Mouse (Mus musculus) neural tube, embryonic 13.5 days (tissue): ENCODE results near the gene Rab44. TPM values are rescaled to one million over a fixed set of nuclear protein-coding genes. Genes with fewer than 3 reads are reported as not detected.

ENCODE experiments used
- ATAC-seq: fragments of 200-750 bp; cut with Nextera tagmentation; 2 replicates; pipeline ENCODE4 v1.8.0; 2017; ENCODE audit warnings: low read depth, mild to moderate bottlenecking, moderate TSS enrichment, moderate library complexity
- H3K27ac ChIP-seq: fragments of 300-500 bp; sonication (generic); replicated peaks from 2 replicates; pipeline ENCODE4 v1.5.1; 2015; ENCODE audit warnings: moderate library complexity, mild to moderate bottlenecking, inconsistent platforms
- H3K27me3 ChIP-seq: fragments of 300-500 bp; sonication (generic); 2 replicates; pipeline ENCODE4 v1.6.1; 2015; ENCODE audit warnings: mild to moderate bottlenecking, inconsistent platforms
- H3K36me3 ChIP-seq: fragments of 300-500 bp; sonication (generic); 2 replicates; pipeline ENCODE4 v1.6.1; 2015; ENCODE audit warnings: mild to moderate bottlenecking, inconsistent platforms
- H3K4me1 ChIP-seq: fragments of 300-500 bp; sonication (generic); replicated peaks from 2 replicates; pipeline ENCODE4 v1.6.1; 2015; ENCODE audit warnings: inconsistent platforms
- H3K4me2 ChIP-seq: fragments of 300-500 bp; sonication (generic); 2 replicates; pipeline ENCODE4 v1.6.1; 2015; ENCODE audit warnings: inconsistent platforms, mild to moderate bottlenecking, moderate library complexity
- H3K4me3 ChIP-seq: fragments of 300-500 bp; sonication (generic); 2 replicates; pipeline ENCODE4 v1.5.1; 2015; ENCODE audit warnings: mild to moderate bottlenecking, inconsistent platforms
- H3K9ac ChIP-seq: fragments of 300-500 bp; sonication (generic); 2 replicates; pipeline ENCODE4 v1.6.1; 2015; ENCODE audit warnings: moderate library complexity, mild to moderate bottlenecking, inconsistent platforms
- H3K9me3 ChIP-seq: fragments of 300-500 bp; sonication (generic); 2 replicates; pipeline ENCODE4 v1.6.1; 2016; ENCODE audit warnings: inconsistent platforms
- WGBS: fragments of 180-500 bp; shearing (Covaris S2); methylation state at CpG from one replicate; pipeline ENCODE4 v1.1.7; 2015; 5-methylcytosine and 5-hydroxymethylcytosine counted together
- polyA plus RNA-seq: library from polyadenylated mRNA; unstranded; fragments of >200 nt; fragmentation: Nextera tagmentation; extraction: Ambion mirVana; gene quantifications from 2 replicates; pipeline ENCODE4 v1.2.1, GENCODE M21; 2015

The Rab44 gene
- polyA plus RNA-seq, 1 experiment from 2014 or later = 0.11 TPM

GRCm38 (mm10) chr17:29145101-29145500 lies 31.2 kb downstream of the Rab44 start:
- Histone ChIP-seq H3K9ac (no peak overlapping the region), H3K36me3 (no peaks in the 10 kb centered on the region), H3K4me1 (no peaks in the 10 kb centered on the region), H3K9me3 (no peaks in the 10 kb centered on the region), H3K27ac (no peak overlapping the region), H3K27me3 (no peaks in the 10 kb centered on the region), H3K4me3 (no peak overlapping the region), H3K4me2 (no peak overlapping the region)
- 91% methylated on average over 12 of the region's 12 CpGs for WGBS
- ATAC-seq = no peak

DNA sequence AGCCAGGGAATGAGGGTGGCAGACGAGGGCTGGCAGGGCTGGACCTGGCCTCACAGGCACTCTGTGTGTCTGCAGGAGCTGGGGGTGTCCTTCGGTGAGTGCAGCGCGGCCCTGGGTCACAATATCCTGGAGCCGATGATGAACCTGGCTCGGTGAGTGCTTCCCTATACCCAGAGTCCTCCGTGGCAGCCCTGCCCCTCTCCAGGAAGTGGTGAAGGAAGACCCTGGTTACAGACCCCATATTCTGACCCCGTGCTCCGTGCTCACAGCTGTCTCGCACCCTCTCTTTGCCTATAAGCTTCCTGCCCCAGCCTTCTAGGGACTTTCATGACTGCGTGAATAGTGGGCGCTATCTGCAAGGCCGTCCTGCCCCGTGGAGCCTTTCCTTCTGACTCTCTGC lies 33.3 kb downstream of the Rab44 start:
- Histone ChIP-seq H3K9ac (no peak overlapping the region), H3K4me2 (no peak overlapping the region), H3K27ac (no peak overlapping the region), H3K27me3 (no peaks in the 10 kb centered on the region), H3K4me1 (no peaks in the 10 kb centered on the region), H3K36me3 (no peaks in the 10 kb centered on the region), H3K4me3 (no peak overlapping the region), H3K9me3 (no peaks in the 10 kb centered on the region)
- no peak for ATAC-seq
- WGBS = 80% methylated on average over 14 of the region's 14 CpGs

GRCm38 (mm10) chr17:29147773-29148172 lies 33.8 kb downstream of the Rab44 start:
- Histone ChIP-seq H3K27me3 (no peaks in the 10 kb centered on the region), H3K4me1 (no peaks in the 10 kb centered on the region), H3K9me3 (no peaks in the 10 kb centered on the region), H3K4me3 (no peak overlapping the region), H3K4me2 (no peak overlapping the region), H3K9ac (no peak overlapping the region), H3K36me3 (no peaks in the 10 kb centered on the region), H3K27ac (no peak overlapping the region)
- WGBS = 77% methylated on average over 6 of the region's 6 CpGs
- no peak for ATAC-seq

DNA sequence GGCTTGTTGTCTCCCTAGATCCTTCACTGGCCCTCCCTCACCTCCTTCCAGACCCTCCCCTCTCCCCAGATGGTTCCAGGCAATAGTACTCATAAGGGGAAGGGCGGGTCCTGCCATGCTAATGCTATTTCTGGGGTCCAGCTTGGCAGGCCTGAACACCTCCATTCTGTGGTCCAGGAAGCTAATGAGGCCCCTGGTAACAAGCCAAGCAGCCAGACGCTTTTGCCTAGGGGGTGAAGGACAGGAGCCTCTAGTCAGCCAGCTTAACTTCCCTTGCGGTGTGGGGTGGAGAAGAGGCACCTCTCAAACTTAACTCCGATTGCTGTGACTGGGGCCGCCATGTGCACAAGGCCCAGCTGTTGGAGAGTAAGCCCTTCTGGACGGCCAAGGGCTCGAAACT lies 35.8 kb downstream of the Rab44 start:
- H3K4me2 ChIP-seq = no peak overlapping the region
- no peaks in the 10 kb centered on the region for H3K27me3 ChIP-seq
- WGBS = 80% methylated on average over 7 of the region's 7 CpGs
- no peaks in the 10 kb centered on the region for H3K9me3 ChIP-seq
- no peaks in the 10 kb centered on the region for H3K4me1 ChIP-seq
- no peak overlapping the region for H3K27ac ChIP-seq
- ATAC-seq = no peak
- H3K4me3 ChIP-seq = no peak overlapping the region
- no peaks in the 10 kb centered on the region for H3K36me3 ChIP-seq
- no peak overlapping the region for H3K9ac ChIP-seq

DNA sequence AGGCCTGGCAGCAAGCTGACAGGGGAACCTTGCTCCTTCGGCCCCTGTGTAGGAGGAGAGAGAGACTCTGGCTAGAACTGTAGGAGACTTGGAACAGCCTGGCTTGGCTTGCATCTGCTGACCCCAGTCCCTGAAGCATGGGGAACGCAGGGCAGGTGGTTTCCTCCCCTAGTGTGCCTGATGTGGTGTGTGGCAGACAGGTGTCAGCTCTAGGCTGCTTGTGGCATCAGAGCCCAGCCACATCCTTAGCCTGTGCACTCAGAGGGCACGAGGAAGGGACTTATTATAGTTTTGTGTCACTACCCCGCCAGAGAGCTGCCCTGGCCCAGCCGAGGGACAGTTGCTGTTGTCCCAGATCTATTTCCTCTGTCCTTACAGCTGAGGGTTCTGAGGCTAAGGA lies 38.6 kb downstream of the Rab44 start:
- H3K4me3 ChIP-seq = no peak overlapping the region
- H3K9ac ChIP-seq = no peak overlapping the region
- H3K36me3 ChIP-seq = no peaks in the 10 kb centered on the region
- no peaks in the 10 kb centered on the region for H3K9me3 ChIP-seq
- H3K27me3 ChIP-seq = no peaks in the 10 kb centered on the region
- peaks cover 21% of the 10 kb centered on the region for H3K4me1 ChIP-seq
- ATAC-seq = no peak
- no peak overlapping the region for H3K27ac ChIP-seq
- H3K4me2 ChIP-seq = no peak overlapping the region
- WGBS = 79% methylated on average over 5 of the region's 5 CpGs

DNA sequence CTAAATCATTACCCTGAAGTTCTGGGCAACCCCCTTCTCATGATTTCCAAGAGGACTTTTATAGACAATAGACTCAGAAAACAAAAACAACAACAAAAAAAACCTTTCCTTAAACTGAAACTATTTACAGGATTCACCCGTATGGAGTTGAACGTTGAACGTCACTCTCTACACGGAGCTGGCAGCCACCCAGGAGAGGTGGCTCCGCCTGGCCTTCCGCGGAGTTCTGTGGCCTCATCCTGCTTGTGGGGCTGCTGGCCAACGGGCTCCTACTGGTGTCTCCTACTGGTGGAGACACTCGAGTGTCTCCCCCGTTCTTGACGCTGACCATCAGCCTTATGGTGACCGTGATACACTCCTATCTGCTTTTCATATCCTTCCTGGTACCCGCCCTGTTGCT lies 40.3 kb downstream of the Rab44 start:
- Histone ChIP-seq H3K4me1 (peaks cover 21% of the 10 kb centered on the region), H3K36me3 (no peaks in the 10 kb centered on the region), H3K9ac (no peak overlapping the region), H3K27me3 (no peaks in the 10 kb centered on the region), H3K4me3 (no peak overlapping the region), H3K9me3 (no peaks in the 10 kb centered on the region), H3K27ac (no peak overlapping the region), H3K4me2 (no peak overlapping the region)
- WGBS = 91% methylated on average over 13 of the region's 13 CpGs
- ATAC-seq = no peak

DNA sequence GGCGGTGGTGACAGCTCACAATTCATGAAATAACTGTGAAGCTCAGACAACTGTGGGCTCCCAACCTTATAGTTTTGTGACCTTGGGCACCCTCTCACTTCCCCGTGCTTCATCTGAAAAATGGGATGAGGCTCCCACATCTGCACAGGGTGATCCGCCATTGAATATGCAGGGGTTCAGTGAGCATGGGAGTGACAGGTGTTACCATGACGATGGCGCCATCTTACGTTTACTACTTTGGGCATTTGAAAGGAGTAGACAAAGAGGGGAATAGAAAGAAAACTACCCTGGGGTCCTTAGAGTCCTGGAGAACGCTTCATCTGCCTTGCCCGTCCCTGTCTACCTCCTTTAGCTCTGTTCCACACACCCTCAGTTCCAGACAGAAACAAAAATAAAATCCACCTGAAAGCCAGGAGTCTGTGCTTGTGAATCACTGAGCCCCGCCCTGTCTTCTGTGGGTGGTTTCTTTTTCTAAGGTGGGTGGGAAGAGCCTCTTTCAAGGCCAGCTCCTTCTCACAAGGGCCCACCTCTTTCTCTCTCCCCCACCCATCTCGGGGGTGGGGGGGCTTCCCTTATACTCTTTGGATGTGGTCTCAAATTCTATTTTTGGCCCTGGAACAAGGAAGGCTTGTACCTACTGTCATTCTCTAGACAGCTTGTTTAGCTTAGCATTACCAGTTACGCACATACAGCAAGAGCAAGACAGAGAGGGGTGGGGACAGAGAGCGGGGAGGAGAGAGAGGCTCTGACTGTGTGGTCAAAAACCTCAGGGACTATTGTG lies 41.6 kb downstream of the Rab44 start:
- 62% methylated on average over 12 of the region's 12 CpGs for WGBS
- Histone ChIP-seq H3K36me3 (no peaks in the 10 kb centered on the region), H3K27ac (no peak overlapping the region), H3K4me2 (no peak overlapping the region), H3K9ac (no peak overlapping the region), H3K4me3 (no peak overlapping the region), H3K27me3 (no peaks in the 10 kb centered on the region), H3K9me3 (no peaks in the 10 kb centered on the region), H3K4me1 (peaks cover 21% of the 10 kb centered on the region)
- ATAC-seq = no peak

DNA sequence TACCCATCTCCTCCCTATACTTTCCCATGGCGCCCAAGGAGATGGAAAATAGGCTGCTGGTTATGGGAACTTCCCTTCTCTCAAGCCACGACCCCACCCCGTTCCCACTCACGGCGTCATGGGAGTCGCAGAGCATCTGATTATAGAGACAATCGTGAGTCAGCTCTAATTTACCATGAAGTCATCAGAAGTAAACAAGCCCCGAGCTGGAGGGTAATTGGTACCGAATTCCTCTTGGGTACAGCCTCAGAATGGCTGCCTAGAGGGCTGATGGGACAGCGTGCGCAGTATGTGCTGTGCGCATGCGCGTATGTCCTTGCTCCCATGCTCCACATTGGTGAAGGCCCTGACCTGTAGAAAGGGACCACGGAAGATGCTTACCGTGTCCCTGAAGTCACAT lies 42.5 kb downstream of the Rab44 start:
- no peak overlapping the region; the same call in 1 of the 2 replicates for H3K27ac ChIP-seq
- no peak overlapping the region for H3K4me2 ChIP-seq
- no peak for ATAC-seq

GRCm38 (mm10) chr17:29156866-29157265 lies 42.9 kb downstream of the Rab44 start:
- Histone ChIP-seq H3K27me3 (no peaks in the 10 kb centered on the region), H3K9me3 (no peaks in the 10 kb centered on the region), H3K4me3 (no peak overlapping the region), H3K4me2 (no peak overlapping the region), H3K9ac (no peak overlapping the region), H3K4me1 (peaks cover 21% of the 10 kb centered on the region), H3K36me3 (no peaks in the 10 kb centered on the region), H3K27ac (no peak overlapping the region; the same call in 1 of the 2 replicates)
- no peak for ATAC-seq
- WGBS = 87% methylated on average over 8 of the region's 8 CpGs

More for the DNA sequence above, 42.5 kb downstream of the Rab44 start:
- H3K27me3 ChIP-seq = no peaks in the 10 kb centered on the region
- H3K9me3 ChIP-seq = no peaks in the 10 kb centered on the region
- no peak overlapping the region for H3K4me3 ChIP-seq
- H3K9ac ChIP-seq = no peak overlapping the region
- H3K4me1 ChIP-seq = peaks cover 21% of the 10 kb centered on the region
- H3K36me3 ChIP-seq = no peaks in the 10 kb centered on the region
- 62% methylated on average over 16 of the region's 16 CpGs for WGBS

- 95% methylated on average over 15 of the region's 15 CpGs for WGBS
- Histone ChIP-seq H3K36me3 (no peaks in the 10 kb centered on the region), H3K27ac (no peak overlapping the region), H3K27me3 (no peaks in the 10 kb centered on the region), H3K9me3 (no peaks in the 10 kb centered on the region), H3K4me1 (peaks cover 21% of the 10 kb centered on the region), H3K4me3 (no peak overlapping the region), H3K4me2 (no peak overlapping the region), H3K9ac (no peak overlapping the region)
- ATAC-seq = no peak
These were observed 45.0 kb downstream of the Rab44 start for GRCm38 (mm10) chr17:29158899-29159298.

- Histone ChIP-seq H3K4me3 (no peak overlapping the region), H3K27ac (no peak overlapping the region), H3K4me1 (peaks cover 22% of the 10 kb centered on the region), H3K36me3 (no peaks in the 10 kb centered on the region), H3K27me3 (no peaks in the 10 kb centered on the region), H3K4me2 (no peak overlapping the region), H3K9ac (no peak overlapping the region), H3K9me3 (no peaks in the 10 kb centered on the region)
- 89% methylated on average over 5 of the region's 5 CpGs for WGBS
- no peak for ATAC-seq
These were observed 45.4 kb downstream of the Rab44 start for GRCm38 (mm10) chr17:29159320-29159719.

GRCm38 (mm10) chr17:29159743-29160455 lies 46.0 kb downstream of the Rab44 start:
- Histone ChIP-seq H3K4me2 (no peak overlapping the region), H3K27me3 (no peaks in the 10 kb centered on the region), H3K36me3 (no peaks in the 10 kb centered on the region), H3K9me3 (no peaks in the 10 kb centered on the region), H3K9ac (no peak overlapping the region), H3K4me3 (no peak overlapping the region), H3K27ac (no peak overlapping the region), H3K4me1 (peaks cover 28% of the 10 kb centered on the region)
- WGBS = 87% methylated on average over 16 of the region's 16 CpGs
- no peak for ATAC-seq
